Mouse (Mus musculus) Muller cell, postnatal 12 days (primary cell): Measurements from ENCODE around the gene Gm17018.

Source experiments
- DNase-seq: peaks from one replicate; pipeline ENCODE4 v3.0.0-alpha.2; 2015; ENCODE audit errors: inconsistent ontology term

Gene Gm17018

GRCm38 (mm10) chr19:45560153-45560890 is at the start of gene Gm17018, which contains the start of gene Poll:
Gene Gm17018 (plus strand): TSS chr19:45560615.
Gene Poll (minus strand): TSS chr19:45560531.
- DNase-seq, result peak; percentile 81

- DNase-seq, result no peak
These were observed 49.7 kb upstream of the Gm17018 start for GRCm38 (mm10) chr19:45510680-45511079.

- DNase-seq, result no peak
These were observed 49.0 kb upstream of the Gm17018 start for GRCm38 (mm10) chr19:45511406-45511805.

- DNase-seq, result no peak
These were observed 45.1 kb upstream of the Gm17018 start for GRCm38 (mm10) chr19:45515341-45515740.

- DNase-seq, result no peak
These were observed 44.2 kb upstream of the Gm17018 start for GRCm38 (mm10) chr19:45516264-45516663.

- no peak for DNase-seq
These were observed 33.0 kb upstream of the Gm17018 start for GRCm38 (mm10) chr19:45527382-45527781.

- no peak for DNase-seq
These were observed 32.4 kb upstream of the Gm17018 start for GRCm38 (mm10) chr19:45527931-45528534.

- no peak for DNase-seq
These were observed 31.1 kb upstream of the Gm17018 start for GRCm38 (mm10) chr19:45529294-45529693.

GRCm38 (mm10) chr19:45530200-45530995 is 30.0 kb upstream of the Gm17018 start:
- DNase-seq, result no peak

GRCm38 (mm10) chr19:45531554-45531953 is 28.9 kb upstream of the Gm17018 start:
- DNase-seq, result no peak

- DNase-seq, result no peak
These were observed 26.8 kb upstream of the Gm17018 start for GRCm38 (mm10) chr19:45533617-45534016.

GRCm38 (mm10) chr19:45535214-45535735 is 25.1 kb upstream of the Gm17018 start:
- no peak for DNase-seq

GRCm38 (mm10) chr19:45535929-45536328 is 24.5 kb upstream of the Gm17018 start:
- no peak for DNase-seq

GRCm38 (mm10) chr19:45537505-45537904 is 22.9 kb upstream of the Gm17018 start:
- DNase-seq, result peak; percentile 19

- peak; percentile 56 for DNase-seq
These were observed 19.6 kb upstream of the Gm17018 start for GRCm38 (mm10) chr19:45540657-45541408.

GRCm38 (mm10) chr19:45541409-45542041 is 18.9 kb upstream of the Gm17018 start:
- peak; percentile 61 for DNase-seq

- DNase-seq, result no peak
These were observed 18.4 kb upstream of the Gm17018 start for GRCm38 (mm10) chr19:45542061-45542460.

GRCm38 (mm10) chr19:45544152-45544924 is 16.1 kb upstream of the Gm17018 start:
- DNase-seq, result no peak

GRCm38 (mm10) chr19:45544925-45545321 is 15.5 kb upstream of the Gm17018 start:
- peak; percentile 84 for DNase-seq

- DNase-seq, result peak; percentile 16
These were observed 12.2 kb upstream of the Gm17018 start for GRCm38 (mm10) chr19:45548196-45548595.
